Mouse (Mus musculus): ENCODE results near the gene Slc25a53.
"Not testable (repeated sequence)": the region's sequence is repeated elsewhere in the genome, so short reads cannot be mapped to it uniquely, and the experiment has no call there.

Gene Slc25a53

DNA sequence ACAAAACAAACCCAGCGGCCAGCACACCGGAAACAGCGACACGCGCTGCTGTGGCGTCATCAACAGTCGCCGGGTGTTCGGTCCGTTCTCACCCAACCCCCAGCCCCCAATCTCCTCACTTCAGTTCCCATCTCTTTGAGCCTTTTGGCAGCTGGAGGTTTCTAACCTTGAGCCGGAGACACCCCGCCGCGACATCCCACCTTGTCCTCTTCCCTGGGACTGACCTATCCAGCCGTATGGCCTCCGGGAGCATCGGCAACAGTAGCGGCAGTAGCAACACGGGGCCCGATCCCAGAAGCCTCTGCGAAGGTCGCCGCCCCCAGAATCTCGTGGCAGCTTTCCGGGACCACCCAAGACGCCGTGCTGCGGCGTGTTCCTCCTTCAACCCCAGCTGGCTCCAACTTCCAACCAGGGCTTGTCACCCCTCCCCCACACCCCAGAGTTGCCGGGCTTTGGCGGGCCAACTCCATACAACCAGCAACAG is at the start of gene Slc25a53:
TSS of gene Slc25a53 (minus strand) at position 303 of the 484 bp plus-strand sequence.
- DNase-seq (ENCODE audit: low read depth, low spot score) = peak; percentile 93

DNA sequence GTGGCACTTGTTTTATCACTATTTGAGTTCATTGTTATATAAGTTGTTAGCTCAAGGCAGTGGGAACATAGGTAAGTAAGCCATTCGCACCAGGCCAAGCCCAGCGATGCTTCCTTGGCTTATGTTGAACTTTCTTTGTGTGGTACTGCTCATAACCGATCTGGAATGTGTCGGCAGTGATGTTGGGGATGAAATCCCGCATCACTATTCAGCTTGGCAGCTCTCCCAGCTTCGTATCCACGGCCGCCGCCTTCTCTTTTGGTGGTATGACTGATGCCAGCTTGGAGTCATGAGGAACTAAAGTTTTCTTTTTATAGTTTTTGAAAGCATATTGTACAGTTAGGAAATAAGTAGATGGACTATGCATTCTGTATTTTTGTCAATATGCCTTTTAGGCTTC is 25.1 kb upstream of the Slc25a53 start:
- DNase-seq (ENCODE audit: low read depth, low spot score) = no peak

DNA sequence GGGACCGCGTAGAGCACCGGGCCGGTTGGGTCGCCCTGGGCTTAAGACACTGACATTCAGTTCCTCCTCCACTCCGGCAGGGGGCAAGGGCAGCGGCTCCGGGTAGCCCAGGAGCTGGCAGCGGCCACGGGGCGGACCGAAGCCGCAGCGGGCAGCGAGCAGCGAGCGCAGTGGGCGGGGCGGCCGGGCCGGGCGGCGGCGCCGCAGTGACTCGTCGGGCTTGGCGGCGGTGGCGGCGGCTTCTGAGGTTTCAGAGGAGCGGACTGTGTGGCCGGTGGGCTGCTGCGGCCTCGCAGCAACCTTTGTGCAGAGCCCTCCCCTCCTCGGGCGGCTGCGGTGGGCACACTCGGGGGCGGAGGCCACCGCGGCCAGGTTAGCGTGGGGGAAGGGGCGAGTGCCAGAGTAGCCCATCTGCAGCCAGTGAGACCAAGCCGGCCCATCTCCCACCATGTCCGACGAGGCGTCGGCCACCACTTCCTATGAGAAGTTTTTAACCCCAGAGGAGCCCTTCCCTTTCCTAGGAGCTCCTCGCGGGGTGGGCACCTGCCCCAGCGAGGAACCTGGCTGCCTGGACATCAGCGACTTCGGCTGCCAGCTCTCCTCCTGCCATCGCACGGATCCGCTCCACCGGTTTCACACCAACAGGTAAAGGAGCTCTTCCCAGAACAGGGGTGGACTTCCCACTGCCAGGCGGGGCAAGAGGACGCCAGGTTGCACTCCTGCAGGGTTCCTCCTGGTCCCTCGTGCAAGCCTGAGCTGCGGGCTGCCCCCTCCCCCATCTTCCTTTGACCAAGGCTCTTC is 11.5 kb upstream of the Slc25a53 start, which contains the start of gene Fam199x:
TSS of gene Fam199x (plus strand) at position 170 of the 801 bp plus-strand sequence.
- DNase-seq (ENCODE audit: low read depth, low spot score) = peak; percentile 77

DNA sequence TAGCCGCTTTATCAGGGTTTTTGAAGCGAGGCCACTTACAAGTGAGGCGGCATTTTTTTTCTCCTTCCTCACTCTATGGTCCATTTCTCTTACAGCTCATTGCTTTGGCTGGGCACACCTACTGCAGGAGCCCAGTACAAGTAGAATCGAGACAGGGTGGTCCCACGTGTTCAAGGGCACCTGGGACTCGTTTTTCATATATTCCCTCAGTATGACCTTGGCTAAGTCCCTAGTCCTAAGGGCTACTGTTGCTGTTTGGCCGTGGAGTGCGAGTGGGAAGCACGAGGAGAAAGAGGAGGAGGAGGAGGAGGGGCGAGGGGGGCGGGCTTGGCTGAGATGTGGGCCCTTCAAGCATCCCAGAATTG is 10.9 kb upstream of the Slc25a53 start:
- DNase-seq (ENCODE audit: low read depth, low spot score) = no peak

DNA sequence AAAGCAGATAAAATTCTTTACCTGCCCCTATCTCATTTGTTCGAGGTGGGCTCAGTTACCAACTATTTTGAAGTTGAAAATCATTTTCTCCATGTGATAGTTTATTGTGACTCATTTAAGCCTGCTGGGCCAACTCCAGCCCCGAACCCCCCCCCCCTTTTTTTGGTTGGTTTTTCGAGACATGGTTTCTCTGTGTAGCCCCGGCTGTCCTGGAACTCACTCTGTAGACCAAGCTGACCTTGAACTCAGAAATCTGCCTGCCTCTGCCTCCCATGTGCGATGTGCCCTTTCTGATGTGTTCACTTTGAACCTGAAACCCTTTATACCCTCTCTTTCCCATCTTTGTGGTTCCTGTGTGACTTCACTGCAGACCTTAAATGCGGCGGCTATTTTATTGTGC is 400 bp upstream of the Slc25a53 start:
- DNase-seq (ENCODE audit: low read depth, low spot score) = no peak

DNA sequence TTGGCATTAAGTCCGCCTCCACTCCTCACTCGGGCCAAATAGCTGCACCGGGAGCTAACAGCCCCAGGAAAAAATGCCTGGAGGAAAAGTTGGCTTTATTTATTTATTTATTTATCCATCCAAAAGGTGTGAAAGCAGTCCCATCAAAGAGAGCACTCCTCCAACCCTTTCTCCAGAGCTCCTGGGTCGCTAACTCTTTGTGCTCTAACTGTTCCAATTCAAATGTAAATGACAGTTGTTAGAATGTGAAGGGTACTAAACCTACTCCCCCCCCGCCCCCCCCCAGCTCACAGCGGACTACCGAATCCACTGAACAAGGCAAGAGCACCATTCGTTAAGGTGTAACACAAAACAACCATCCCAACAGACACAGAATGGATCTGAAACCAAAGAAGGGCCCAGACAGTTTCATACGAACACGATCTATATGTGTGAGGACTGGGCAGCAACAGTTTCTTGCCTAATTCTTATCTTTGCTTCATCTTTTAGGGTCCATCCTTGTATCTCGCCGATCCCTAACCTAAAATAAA is 567 bp downstream of the Slc25a53 start:
- no peak for DNase-seq (ENCODE audit: low read depth, low spot score)

DNA sequence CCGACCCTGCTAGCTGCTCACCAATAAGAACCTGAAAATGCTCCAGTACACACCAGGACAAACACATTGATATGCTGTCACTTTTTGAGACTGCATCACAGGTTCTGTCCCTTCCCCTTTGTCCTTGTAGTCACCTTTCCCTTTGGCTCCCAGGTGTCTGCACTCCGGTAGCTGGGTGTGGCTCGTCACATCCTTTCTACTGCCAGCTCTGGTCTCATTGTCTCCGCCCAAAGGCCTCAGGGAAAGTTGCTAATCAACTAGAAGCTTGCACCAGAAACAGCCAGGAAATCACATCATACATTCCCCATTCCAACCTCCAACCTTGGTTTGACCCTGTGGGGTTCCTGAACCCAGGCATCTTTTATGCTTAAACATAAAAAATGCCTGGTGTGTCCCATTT is 3.8 kb downstream of the Slc25a53 start:
- no peak for DNase-seq (ENCODE audit: low read depth, low spot score)

DNA sequence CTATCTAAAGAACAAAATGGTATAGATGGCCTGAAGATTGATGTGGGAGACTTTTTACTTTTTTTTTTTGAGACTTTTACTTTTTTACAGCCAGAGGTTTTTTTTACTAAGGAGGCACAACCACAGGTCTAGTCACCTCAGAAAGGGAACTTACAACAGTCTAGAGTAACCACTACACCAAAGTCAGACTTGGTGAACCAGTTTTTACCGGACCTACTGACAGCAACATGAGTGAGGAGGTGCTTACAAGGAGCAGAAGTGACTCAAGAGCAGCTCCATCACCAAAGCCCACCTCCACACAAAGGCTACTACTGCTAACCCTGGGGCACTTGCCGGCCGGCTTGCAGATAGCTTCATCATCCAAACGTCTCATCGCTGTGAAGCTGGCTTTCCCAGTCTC is 6.4 kb downstream of the Slc25a53 start:
- DNase-seq (ENCODE audit: low read depth, low spot score) = no peak

DNA sequence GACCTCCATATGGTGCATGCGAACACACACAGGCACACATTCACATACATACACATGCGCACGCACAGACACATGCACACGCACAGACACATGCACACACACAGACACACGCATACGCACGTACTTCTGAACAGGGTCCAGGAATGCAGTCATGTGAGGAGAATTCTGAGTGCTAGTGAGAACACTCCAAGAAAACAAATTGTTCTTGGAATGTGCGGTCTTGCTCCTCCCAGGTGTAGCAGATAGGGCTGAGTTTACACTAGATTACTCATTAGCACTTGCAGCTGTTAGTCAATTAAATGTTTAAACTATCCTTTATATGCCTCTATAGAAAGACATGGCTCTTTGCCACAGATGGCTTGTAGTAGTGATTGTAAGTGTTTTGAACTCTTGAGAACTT is 7.2 kb downstream of the Slc25a53 start:
- DNase-seq (ENCODE audit: low read depth, low spot score) = no peak

DNA sequence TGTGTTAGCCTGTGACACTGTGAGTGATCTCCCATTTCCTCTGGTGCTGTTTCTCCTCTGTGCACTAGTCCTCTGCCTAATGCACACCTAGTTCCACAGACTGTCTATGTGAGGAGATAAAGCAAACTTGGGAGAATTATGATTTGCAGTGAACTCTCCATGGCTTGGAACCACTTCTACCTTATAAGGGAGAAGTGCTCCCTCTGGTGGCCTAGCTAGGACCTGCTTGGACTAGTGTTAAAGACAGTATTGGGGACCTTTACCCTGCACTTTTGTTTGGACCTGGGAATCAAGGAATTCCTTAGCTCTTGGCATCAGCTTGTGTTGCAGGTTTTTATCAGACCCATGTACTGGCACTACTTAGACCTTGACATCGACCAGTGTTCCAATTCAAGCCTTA is 18.8 kb downstream of the Slc25a53 start:
- peak; percentile 62 for DNase-seq (ENCODE audit: low read depth, low spot score)

DNA sequence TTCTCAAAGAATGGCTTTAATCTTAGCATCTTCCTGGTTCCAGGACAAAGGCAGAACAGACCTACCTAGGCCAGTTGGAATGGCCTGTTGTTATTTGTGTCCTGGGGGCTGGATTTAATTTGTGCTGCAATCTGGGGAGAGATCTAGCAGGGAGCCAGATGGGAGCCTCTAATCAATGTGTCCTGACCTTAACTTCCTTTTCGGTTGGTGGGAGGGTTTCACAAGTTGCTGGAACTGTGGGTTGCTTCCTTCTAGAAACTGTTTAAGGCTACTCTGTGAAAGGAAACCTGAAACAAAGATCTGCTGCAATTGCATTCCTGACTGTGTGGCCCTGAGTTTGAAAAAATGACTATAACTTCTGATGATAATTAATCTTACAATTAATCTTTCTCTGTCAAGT is 20.4 kb downstream of the Slc25a53 start:
- no peak for DNase-seq (ENCODE audit: low read depth, low spot score)

DNA sequence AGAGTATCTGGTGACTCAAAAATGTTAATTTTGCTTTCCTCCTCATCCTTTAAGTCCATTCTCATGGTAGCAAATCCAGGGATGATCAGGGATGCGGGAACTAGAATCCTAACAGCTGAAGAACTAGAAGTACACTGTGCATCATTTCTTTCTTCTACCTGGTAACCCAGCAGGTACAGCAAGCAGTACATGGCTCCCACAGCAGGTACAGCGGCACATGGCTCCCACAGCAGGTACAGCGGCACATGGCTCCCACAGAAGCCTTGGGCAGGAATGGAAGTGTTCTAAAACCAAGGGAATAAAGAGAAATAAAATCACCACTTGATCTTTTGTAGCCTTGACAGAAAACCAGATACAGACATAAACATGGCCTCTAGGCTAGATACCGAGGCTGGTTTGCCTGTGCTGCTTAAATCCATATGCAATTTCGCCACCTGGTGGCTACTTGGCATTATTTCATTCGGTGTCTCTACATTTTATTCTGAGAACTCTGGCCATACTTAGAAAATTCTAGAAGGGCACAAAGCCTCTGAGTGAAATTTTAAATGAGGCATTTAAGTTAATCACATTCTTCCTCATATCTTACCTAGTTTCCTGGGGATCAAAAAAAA is 22.9 kb downstream of the Slc25a53 start:
- DNase-seq (ENCODE audit: low read depth, low spot score) = peak; percentile 70

DNA sequence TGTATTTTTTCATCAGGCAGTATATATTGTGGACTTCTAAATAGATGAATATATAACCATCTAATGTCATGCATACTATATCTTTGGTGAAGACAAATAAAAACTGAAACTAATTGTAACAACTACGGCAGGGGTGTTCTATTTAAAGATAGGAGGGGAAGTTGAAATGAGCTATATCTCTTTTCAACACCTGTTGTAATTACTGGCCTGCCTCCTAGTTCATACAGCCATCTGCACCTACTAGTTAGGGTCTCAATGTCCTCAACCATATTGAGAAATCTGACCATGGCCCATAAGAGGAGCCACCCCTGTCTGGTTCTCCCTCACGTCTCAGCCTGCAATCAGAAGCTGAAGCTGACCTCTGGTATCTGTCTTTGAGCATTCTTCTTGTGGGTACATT is 41.8 kb downstream of the Slc25a53 start:
- DNase-seq (ENCODE audit: low read depth, low spot score) = no peak

DNA sequence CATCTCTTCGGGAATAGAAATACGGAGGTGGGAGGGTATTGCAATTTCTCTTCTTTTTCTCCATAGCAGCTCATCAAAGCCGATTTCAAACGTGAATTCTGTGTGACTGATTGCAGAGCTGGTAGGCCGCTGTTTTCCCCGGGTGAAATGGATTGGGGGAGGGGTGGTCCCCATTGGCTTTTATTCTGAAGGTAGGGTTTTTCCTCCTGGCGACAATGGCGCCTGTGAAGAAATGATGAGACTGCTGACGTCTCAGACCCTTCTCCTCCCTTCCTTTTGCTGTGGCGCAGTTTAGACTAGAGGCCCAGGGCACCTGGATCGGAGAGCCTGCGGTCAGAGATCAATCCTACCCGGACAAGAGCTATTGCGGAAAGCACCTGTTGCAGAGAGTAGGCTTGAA is 44.5 kb downstream of the Slc25a53 start:
- peak; percentile 7 for DNase-seq (ENCODE audit: low read depth, low spot score)

DNA sequence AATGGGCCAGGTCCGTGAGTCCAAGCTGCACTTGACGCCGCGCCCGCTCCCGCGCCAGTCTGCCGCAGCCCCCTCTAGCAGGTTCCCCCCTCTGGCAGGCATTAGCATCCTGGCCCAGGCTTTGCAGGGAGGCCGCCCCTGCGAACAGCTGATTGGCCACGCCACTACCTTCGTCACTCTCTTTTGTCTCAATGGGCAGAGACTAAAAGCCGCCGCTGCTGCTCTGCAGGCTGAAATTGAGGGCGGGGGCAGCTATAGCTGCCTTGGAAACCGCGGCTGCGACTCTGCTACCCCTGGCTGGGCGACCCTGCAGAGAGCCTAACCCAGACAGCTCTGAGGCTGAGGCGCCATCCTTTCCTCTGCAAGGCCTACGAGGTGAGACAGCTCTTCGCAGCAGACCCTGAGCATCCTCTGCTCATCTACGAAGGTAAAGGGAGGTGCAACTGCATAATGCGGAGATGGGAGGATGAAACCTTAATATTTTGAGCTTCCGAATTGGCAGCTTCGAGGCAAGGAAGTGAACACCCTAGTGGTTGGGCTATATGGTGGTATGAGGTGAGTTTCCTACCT is 45.0 kb downstream of the Slc25a53 start, which contains the start of gene Zcchc18:
TSS of gene Zcchc18 (plus strand) at position 178 of the 570 bp plus-strand sequence.
- peak; percentile 86 for DNase-seq (ENCODE audit: low read depth, low spot score)

DNA sequence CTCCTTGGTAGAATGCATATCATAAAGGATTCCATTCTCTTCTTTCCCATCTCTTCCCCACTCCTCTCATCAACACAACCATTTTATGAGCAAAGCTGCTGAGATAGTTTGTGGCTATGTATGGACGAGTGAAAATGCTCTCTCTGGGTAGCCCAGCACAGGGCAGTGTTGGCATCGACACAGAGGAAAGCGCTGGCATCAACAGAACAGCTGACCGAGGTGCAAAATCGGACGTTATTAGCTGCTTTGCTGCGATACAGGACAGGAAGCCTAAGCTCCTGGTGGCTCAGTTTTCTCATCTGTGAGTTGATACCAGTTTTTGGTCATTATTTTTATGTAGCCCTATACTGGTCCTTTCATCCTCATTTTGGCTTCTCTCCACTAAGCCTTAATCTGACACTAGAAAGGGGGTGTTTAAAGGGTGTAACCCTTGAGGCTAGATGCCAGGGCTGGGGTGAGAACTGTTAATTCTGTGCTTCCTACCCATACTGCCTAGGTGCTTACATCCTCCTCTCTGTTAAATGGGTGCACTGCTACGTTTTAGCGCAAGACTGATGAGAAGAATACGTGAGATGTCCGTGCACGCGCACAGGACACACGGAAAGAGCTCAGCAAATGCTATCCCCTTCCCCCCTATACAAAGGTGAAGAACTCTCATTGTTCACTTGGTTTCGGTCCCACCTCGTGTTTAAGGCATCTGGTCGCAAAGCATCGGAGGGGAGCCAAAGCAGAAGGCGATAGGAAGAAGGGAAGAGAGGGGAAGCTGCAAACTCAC is 45.7 kb downstream of the Slc25a53 start:
- no peak for DNase-seq (ENCODE audit: low read depth, low spot score)

DNA sequence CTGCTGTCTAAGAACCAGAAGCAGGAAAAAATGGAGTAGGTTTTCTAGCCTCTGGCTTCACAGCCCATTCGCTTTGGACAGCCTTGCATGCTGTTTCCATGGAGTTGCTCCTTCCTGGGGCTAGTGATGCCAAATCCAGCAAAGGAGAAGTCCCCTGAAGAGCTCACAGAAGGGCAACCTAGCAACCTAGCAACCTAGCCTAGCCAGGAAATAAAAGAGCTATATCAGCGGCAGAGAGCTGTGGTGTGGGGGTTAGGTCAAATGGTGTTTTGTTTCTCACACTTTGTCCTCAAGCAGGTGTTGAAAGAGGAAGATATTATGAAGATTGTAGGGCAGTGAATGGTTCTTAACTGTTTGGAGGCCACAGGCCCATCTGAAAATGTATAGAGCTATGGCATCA is 46.8 kb downstream of the Slc25a53 start:
- DNase-seq (ENCODE audit: low read depth, low spot score) = no peak

DNA sequence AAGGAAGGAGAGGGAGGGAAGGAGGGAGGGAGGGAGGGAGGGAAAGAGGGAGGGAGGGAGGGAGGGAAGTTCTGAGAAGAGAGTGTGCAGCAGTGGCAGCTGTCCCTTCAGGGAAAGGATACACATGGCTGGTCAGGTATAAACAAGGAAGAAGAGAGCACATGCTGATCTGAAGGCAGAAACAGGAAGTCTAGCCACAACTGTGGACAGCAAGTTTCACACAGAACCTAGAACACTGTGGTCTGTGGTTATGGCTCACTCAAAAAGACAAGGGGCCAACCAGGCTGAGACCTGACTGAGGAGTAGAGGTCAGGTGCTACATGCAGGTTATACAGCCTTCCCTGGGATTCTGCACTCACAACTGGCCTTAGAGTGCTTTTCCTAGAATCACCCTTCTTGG is 52.1 kb downstream of the Slc25a53 start:
- DNase-seq (ENCODE audit: low read depth, low spot score) = no peak

DNA sequence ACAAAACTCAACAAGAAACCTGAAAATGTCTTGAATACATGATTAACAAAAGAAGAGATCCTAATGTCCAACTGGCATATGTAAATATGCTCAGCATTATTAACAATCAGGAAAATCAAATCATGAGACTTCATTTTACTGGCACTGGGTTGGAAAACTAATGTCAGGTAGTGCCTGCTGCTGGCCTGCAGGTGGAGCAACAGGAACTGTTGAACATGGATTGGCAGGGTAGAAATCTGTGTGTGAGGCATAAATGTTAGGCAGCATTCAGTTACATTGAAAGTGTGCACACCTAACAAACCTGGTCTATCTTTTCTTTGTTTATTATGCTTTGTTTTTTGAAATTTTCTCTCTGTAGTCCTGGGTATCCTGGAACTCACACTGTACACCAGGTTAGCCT is 59.5 kb downstream of the Slc25a53 start:
- DNase-seq (ENCODE audit: low read depth, low spot score) = no peak

DNA sequence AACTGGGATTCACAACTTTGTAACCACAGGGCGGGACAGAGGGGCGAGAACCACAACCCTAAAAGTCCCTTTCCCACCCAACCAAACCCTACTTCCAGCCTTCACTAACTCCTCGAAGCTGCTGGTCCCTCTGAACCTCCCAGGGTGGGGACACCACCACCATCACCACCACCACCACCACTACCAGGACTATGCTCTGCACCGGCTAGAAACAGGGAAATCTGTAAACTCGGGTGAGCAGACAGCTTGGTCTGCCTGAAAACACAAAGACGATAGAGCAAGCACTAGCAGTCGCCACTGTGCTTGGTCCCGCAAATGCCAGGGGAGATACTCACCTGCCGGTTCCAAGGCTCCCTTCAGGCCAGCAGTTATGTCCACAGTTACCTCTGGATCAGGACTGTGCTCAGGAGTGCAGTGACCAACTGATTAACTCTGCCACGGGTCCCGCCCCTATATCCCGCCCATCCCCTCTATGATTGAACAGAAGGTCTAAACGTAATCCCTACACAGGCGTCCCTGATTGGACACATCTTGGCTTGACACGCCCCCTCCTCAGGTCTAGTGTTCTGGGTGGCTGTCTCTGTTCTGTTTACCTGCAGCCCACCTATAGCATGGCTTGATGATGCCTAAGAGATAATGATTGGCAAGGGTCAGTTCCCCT is 61.5 kb downstream of the Slc25a53 start, which contains the start of the genes Tmsb15l and Tmsb15b1:
TSS of gene Tmsb15l (minus strand) at position 446 of the 661 bp plus-strand sequence.
TSS of gene Tmsb15b1 (minus strand) at position 451 of the 661 bp plus-strand sequence.
- peak; percentile 73 for DNase-seq (ENCODE audit: low read depth, low spot score)

DNA sequence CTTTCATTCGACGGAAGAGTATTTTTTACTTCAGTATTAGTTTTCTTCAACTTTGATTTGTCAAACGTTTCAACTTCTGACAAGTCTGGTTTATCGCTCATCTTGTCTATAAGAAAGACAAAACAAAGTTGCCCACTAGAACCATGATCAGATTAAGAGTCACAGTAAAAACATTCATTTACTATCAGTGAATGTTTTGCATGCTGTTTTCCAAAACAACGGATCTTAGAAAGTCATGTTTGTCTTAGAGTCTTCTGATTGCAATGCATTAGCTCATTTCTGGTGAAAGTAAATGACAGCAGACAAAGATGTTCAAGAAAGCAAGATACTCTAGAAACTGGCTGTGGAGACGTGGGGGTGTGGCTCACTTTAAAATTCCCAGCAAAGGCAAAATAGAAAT is 62.7 kb downstream of the Slc25a53 start, which contains the start of gene Tmsb15b2:
TSS of gene Tmsb15b2 (minus strand) at position 101 of the 400 bp plus-strand sequence.
- not testable (repeated sequence) for DNase-seq (ENCODE audit: low read depth, low spot score)

Data from mesoderm, embryonic 11.5 days (tissue).